Mouse (Mus musculus) C2C12 (cell line): Measurements from ENCODE around the gene Slc4a1. TPM values are rescaled to one million over a fixed set of nuclear protein-coding genes. Genes with fewer than 3 reads are reported as not detected.

Source experiments
- H3K27me3 ChIP-seq: one replicate; pipeline ENCODE4 v1.6.1; 2011; ENCODE audit not compliant: control insufficient read depth, insufficient read depth, insufficient read length
- H3K36me3 ChIP-seq: one replicate; pipeline ENCODE4 v1.6.1; 2011; ENCODE audit not compliant: control insufficient read depth, insufficient read depth
- H3K4me3 ChIP-seq: one replicate; pipeline ENCODE4 v1.5.1; 2011; ENCODE audit warnings: mild to moderate bottlenecking, control low read depth; ENCODE audit not compliant: poor library complexity, insufficient read depth, severe bottlenecking
- H3K79me2 ChIP-seq: one replicate; pipeline ENCODE4 v1.6.1; 2011; ENCODE audit not compliant: control insufficient read depth, insufficient read depth
- H3K79me3 ChIP-seq: one replicate; pipeline ENCODE4 v1.6.1; 2011; ENCODE audit warnings: low read depth, control low read depth
- H3ac ChIP-seq: one replicate; pipeline ENCODE3; 2011; ENCODE audit warnings: low read depth; ENCODE audit not compliant: control insufficient read depth, insufficient read length
- CEBPB ChIP-seq: IDR thresholded peaks from one replicate; pipeline ENCODE4 v1.6.1; 2011; ENCODE audit warnings: low read depth, mild to moderate bottlenecking, control low read depth, moderate library complexity
- FOSL1 ChIP-seq: IDR thresholded peaks from one replicate; pipeline ENCODE4 v1.8.0; 2011; ENCODE audit warnings: mild to moderate bottlenecking, low read length; ENCODE audit not compliant: poor library complexity, insufficient read depth, severe bottlenecking
- MAX ChIP-seq: IDR thresholded peaks from one replicate; pipeline ENCODE4 v1.6.1; 2011; ENCODE audit warnings: mild to moderate bottlenecking, control low read depth
- MYOD1 ChIP-seq: IDR thresholded peaks from one replicate; pipeline ENCODE4 v1.6.1; 2011; ENCODE audit warnings: low read depth; ENCODE audit not compliant: control insufficient read depth, insufficient read length
- MYOG ChIP-seq: IDR thresholded peaks from one replicate; pipeline ENCODE4 v1.6.1; 2011; ENCODE audit not compliant: control insufficient read depth, insufficient read length; ENCODE audit errors: extremely low read depth
- USF1 ChIP-seq: IDR thresholded peaks from one replicate; pipeline ENCODE4 v1.6.1; 2011; ENCODE audit warnings: low read depth, mild to moderate bottlenecking, control low read depth, moderate library complexity
- microRNA-seq: library from miRNA; unstranded; fragments of <30 nt; microRNA quantifications from one replicate; pipeline ENCODE4, GENCODE M21; 2019; ENCODE audit warnings: borderline microRNAs expressed
- polyA plus RNA-seq: library from polyadenylated mRNA; unstranded; fragments of >200 nt; fragmentation: generic; extraction: Trizol; gene quantifications from one replicate; pipeline ENCODE4 v1.2.1, GENCODE M21; 2012; ENCODE audit warnings: missing spikeins

The Slc4a1 gene
- polyA plus RNA-seq, 1 experiment: not detected

DNA sequence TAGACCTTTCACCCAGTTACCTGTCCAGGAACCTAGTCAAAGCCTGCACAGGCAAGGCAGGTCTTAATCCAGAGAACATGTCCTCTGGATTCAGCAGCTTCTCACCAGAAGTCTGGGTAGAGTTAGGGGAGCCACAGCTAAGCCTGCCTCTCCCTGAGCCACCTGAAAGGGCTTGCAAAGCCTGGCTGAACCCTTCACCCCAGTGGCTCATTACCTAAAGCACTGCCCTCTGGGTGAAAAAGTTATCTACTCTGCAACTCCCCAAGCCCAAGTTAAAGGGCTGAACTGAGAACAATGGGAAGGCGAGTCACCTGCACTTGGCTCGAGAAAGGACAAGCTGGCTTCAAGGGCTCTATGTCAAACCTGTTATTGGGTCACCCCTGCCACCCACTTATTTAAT lies 61.9 kb downstream of the Slc4a1 start:
- Histone ChIP-seq H3K27me3 (no peaks in the 10 kb centered on the region), H3K4me3 (no peak overlapping the region), H3K79me3 (no peaks in the 10 kb centered on the region), H3K79me2 (no peaks in the 10 kb centered on the region), H3K36me3 (peaks cover 26% of the 10 kb centered on the region), H3ac (no peak overlapping the region)
- TF ChIP-seq USF1 (no peak), MYOD1 (no peak), MAX (no peak), MYOG (no peak), FOSL1 (no peak), CEBPB (no peak)

DNA sequence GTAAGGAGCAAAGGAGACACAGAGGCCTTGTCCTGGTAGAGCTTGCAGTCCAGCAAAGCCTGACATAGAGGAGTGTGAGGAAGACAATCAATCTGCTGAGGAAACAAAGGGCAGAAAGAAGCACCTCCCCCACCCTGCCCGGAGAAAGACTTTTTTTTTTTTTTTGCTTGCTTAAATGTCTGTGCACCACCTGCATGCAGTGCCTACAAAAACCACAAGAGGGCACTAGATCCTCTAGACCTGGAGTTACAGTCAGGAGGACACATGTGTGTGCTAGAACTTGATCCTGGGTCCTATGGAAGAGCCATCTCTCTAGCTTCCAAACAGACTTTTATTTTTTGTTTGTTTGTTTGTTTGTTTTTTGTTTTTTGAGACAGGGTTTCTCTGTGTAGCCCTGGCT lies 66.2 kb downstream of the Slc4a1 start:
- Histone ChIP-seq H3K27me3 (no peaks in the 10 kb centered on the region), H3K4me3 (no peak overlapping the region), H3K79me3 (peaks cover 9% of the 10 kb centered on the region), H3K79me2 (peaks cover 13% of the 10 kb centered on the region), H3K36me3 (peaks cover 1% of the 10 kb centered on the region), H3ac (no peak overlapping the region)
- TF ChIP-seq MYOD1 (no peak), MAX (peak; percentile 50)

Small RNA genes lying within 50 kb of the gene (microRNA-seq; reads per million reads assigned to microRNA genes)
- gene Mir6930: not detected

Other genes with a start within 250 kb of the Slc4a1 start
- not detected for gene Nags, start 220.7 kb downstream of the Slc4a1 start, polyA plus RNA-seq
- 25.1 TPM for gene Tmem101, start 209.8 kb downstream of the Slc4a1 start, polyA plus RNA-seq
- 43.0 TPM for gene Lsm12, start 180.9 kb downstream of the Slc4a1 start, polyA plus RNA-seq
- gene G6pc3, start 176.6 kb downstream of the Slc4a1 start, polyA plus RNA-seq: 40.4 TPM
- gene Hdac5, start 136.0 kb downstream of the Slc4a1 start, polyA plus RNA-seq: 74.9 TPM
- gene BC030867, start 117.3 kb downstream of the Slc4a1 start, polyA plus RNA-seq: 12.0 TPM
- gene Asb16, start 97.5 kb downstream of the Slc4a1 start, polyA plus RNA-seq: not detected
- gene Tmub2, start 81.3 kb downstream of the Slc4a1 start, polyA plus RNA-seq: 25.2 TPM
- 33.9 TPM for gene Atxn7l3, start 69.6 kb downstream of the Slc4a1 start, polyA plus RNA-seq
- gene Ubtf, start 46.5 kb downstream of the Slc4a1 start, polyA plus RNA-seq: 70.2 TPM
- gene Rundc3a, start 27.2 kb upstream of the Slc4a1 start, polyA plus RNA-seq: 2.2 TPM
- 174 TPM for gene Slc25a39, start 41.7 kb upstream of the Slc4a1 start, polyA plus RNA-seq
- 79.1 TPM for gene Grn, start 64.1 kb upstream of the Slc4a1 start, polyA plus RNA-seq
- 6.3 TPM for gene Fam171a2, start 81.5 kb upstream of the Slc4a1 start, polyA plus RNA-seq
- gene Itga2b, start 103.9 kb upstream of the Slc4a1 start, polyA plus RNA-seq: 1.3 TPM
- gene Gpatch8, start 190.2 kb upstream of the Slc4a1 start, polyA plus RNA-seq: 7.3 TPM
- gene Gm11627, start 213.3 kb upstream of the Slc4a1 start, polyA plus RNA-seq: 0.26 TPM
- 42.1 TPM for gene Fzd2, start 238.2 kb upstream of the Slc4a1 start, polyA plus RNA-seq